Mouse (Mus musculus): ENCODE results near the gene Mdfic.

DNA sequence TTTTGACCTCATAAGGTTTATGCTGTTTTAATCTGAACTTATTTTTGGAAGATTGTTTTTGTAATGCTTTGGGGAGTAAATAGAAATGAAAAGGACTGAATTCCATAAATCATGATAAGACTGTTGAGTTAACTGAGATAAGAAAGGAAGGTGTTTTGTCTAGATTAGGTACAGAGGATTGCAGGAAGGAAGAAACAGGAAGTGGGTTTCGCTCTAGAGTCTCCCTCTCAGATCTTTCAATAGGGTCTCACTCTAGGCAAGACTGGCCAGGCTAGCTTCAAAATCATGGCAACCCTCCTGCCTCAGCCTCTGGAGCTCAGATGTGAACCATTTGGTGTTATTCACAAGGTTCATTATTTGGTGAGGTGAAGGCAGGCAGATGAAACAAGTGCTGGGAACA lies 27.8 kb downstream of the Mdfic start:
- TF ChIP-seq CTCF (IDR thresholded peaks at IDR 0.05; ENCODE audit: extremely low read depth, insufficient read depth, insufficient read length, insufficient replicate concordance) (no peak), POLR2A (IDR thresholded peaks at IDR 0.05; ENCODE audit: low read depth, low read length) (no peak; the same call in 1 of the 2 replicates)
